Mouse (Mus musculus): Measurements from ENCODE around the gene Actr8. TPM values are rescaled to one million over a fixed set of nuclear protein-coding genes. Genes with fewer than 3 reads are reported as not detected.

Gene Actr8
- polyA plus RNA-seq, 1 experiment from 2014 or later = 97.8 TPM

GRCm38 (mm10) chr14:30046976-30047375, 68.8 kb downstream of the Actr8 start:
- Histone ChIP-seq H3K4me3 (no peak overlapping the region), H3K4me2 (replicated peaks) (no peak overlapping the region), H3K27ac (replicated peaks) (no peak overlapping the region), H3K9ac (replicated peaks) (no peak overlapping the region), H3K27me3 (no peaks in the 10 kb centered on the region), H3K4me1 (no peaks in the 10 kb centered on the region), H3K9me3 (no peaks in the 10 kb centered on the region), H3K36me3 (no peaks in the 10 kb centered on the region)
- no peak for ATAC-seq (ENCODE audit: low FRiP score, low read depth)
- WGBS = 94% methylated on average over 4 of the region's 4 CpGs

- Histone ChIP-seq H3K4me2 (replicated peaks) (no peak overlapping the region), H3K4me3 (no peak overlapping the region), H3K36me3 (no peaks in the 10 kb centered on the region), H3K9me3 (no peaks in the 10 kb centered on the region), H3K27me3 (no peaks in the 10 kb centered on the region), H3K4me1 (no peaks in the 10 kb centered on the region), H3K9ac (replicated peaks) (no peak overlapping the region), H3K27ac (replicated peaks) (no peak overlapping the region)
- ATAC-seq (ENCODE audit: low FRiP score, low read depth) = no peak
- 79% methylated on average over 3 of the region's 3 CpGs for WGBS
Observed at GRCm38 (mm10) chr14:30048049-30048448, 69.9 kb downstream of the Actr8 start.

GRCm38 (mm10) chr14:30050280-30050679, 72.1 kb downstream of the Actr8 start:
- Histone ChIP-seq H3K27ac (replicated peaks) (no peak overlapping the region), H3K4me1 (no peaks in the 10 kb centered on the region), H3K4me3 (no peak overlapping the region), H3K9me3 (no peaks in the 10 kb centered on the region), H3K9ac (replicated peaks) (no peak overlapping the region), H3K27me3 (no peaks in the 10 kb centered on the region), H3K4me2 (replicated peaks) (no peak overlapping the region), H3K36me3 (no peaks in the 10 kb centered on the region)
- no peak for ATAC-seq (ENCODE audit: low FRiP score, low read depth)
- 83% methylated on average over 8 of the region's 8 CpGs for WGBS

- no peaks in the 10 kb centered on the region for H3K9me3 ChIP-seq
- peaks cover 10% of the 10 kb centered on the region for H3K4me1 ChIP-seq
- no peaks in the 10 kb centered on the region for H3K27me3 ChIP-seq
- H3K36me3 ChIP-seq = no peaks in the 10 kb centered on the region
- no peak for ATAC-seq (ENCODE audit: low FRiP score, low read depth)
- H3K4me3 ChIP-seq = no peak overlapping the region
- H3K4me2 ChIP-seq (replicated peaks) = no peak overlapping the region
- 85% methylated on average over 7 of the region's 7 CpGs for WGBS
- no peak overlapping the region for H3K9ac ChIP-seq (replicated peaks)
- no peak overlapping the region for H3K27ac ChIP-seq (replicated peaks)
Observed at GRCm38 (mm10) chr14:30054922-30055321, 76.8 kb downstream of the Actr8 start.

Small RNAs within 50 kb of the gene (microRNA-seq; reads per million reads assigned to microRNA genes)
- 1.4 reads per million for gene Mir6947

Other genes with a start within 250 kb of the Actr8 start
- gene Selenok, start 10.0 kb upstream of the Actr8 start, polyA plus RNA-seq (2016; fragmentation: Nextera tagmentation; extraction: Ambion mirVana) = 379 and 408 TPM in 2 replicates
- 1.1 and 1.5 TPM in 2 replicates for gene Il17rb, start 30.6 kb downstream of the Actr8 start, polyA plus RNA-seq (2016; fragmentation: Nextera tagmentation; extraction: Ambion mirVana)
- 0.06 and 0.41 TPM in 2 replicates for gene Chdh, start 30.7 kb downstream of the Actr8 start, polyA plus RNA-seq (2016; fragmentation: Nextera tagmentation; extraction: Ambion mirVana)